ENCODE assay signal across 8 mouse cellular contexts in genomic region chr15:82987732-82988112, GRCm38 (mm10). TPM values are rescaled to one million over a fixed set of nuclear protein-coding genes. Genes with fewer than 3 reads are reported as not detected.
DNase-seq lines count a peak whose midpoint lies in the region; ATAC-seq lines count a peak whose summit lies in the region.

TSS of gene Tcf20 (minus strand) at chr15:82987872.

- H3K36me3 ChIP-seq in hindbrain, embryonic 15.5 days, result no peaks in the 10 kb centered on the region

- WGBS in hindbrain, embryonic 15.5 days, result under 1% methylated on average over 20 of the region's 20 CpGs

- H3K4me2 ChIP-seq in hindbrain, embryonic 15.5 days, result peak within 1 kb of the TSS; percentile 87

- peak within 1 kb of the TSS; percentile 31; the same call in 1 of the 2 replicates for H3K27ac ChIP-seq in hindbrain, embryonic 15.5 days (replicated peaks)

- DNase-seq in R1 (ENCODE audit: low read depth, low spot score), result peak; percentile 95
- peak; percentile 76 to 87 for DNase-seq in cerebellum, postnatal 25 days
- DNase-seq in frontal cortex, postnatal 36 days (ENCODE audit: low spot score in 2 of 2), result peak; percentile 92 to 94
- peak; percentile 87 for DNase-seq in left cerebral cortex, adult 11 months (ENCODE audit: low spot score)
- DNase-seq in lung, postnatal 4 days, result peak; percentile 93 to 95
- DNase-seq in right cerebral cortex, adult 18-20 months, result peak; percentile 96
- peak; percentile 77 for DNase-seq in urinary bladder, postnatal 10 days (ENCODE audit: low spot score)

- no peaks in the 10 kb centered on the region for H3K27me3 ChIP-seq in hindbrain, embryonic 15.5 days

- peak within 1 kb of the TSS; percentile 44 for H3K4me3 ChIP-seq in hindbrain, embryonic 15.5 days

- H3K4me1 ChIP-seq in hindbrain, embryonic 15.5 days (replicated peaks), result peaks cover 75% of the 10 kb centered on the region

- peak; percentile 87 for ATAC-seq in hindbrain, embryonic 15.5 days (ENCODE audit: low FRiP score, low read depth)

- no peaks in the 10 kb centered on the region for H3K9me3 ChIP-seq in hindbrain, embryonic 15.5 days

- peak within 1 kb of the TSS; percentile 38 for H3K9ac ChIP-seq in hindbrain, embryonic 15.5 days

RNA-seq across cellular contexts. Expression of gene Tcf20, which starts in this region (rescaled TPM):
- polyA plus RNA-seq in hindbrain, embryonic 15.5 days (2015; fragmentation: Nextera tagmentation; extraction: Ambion mirVana), result 10.4 and 11.4 TPM in 2 replicates

Comparison
In these comparisons a context has a peak if more than half of its experiments do, and no peak if none do; other contexts are left out.
1. Peak in every context shown above with its lines: DNase-seq, ATAC-seq, H3K4me3 ChIP-seq and H3K27ac ChIP-seq.